Mouse (Mus musculus) right cerebral cortex, postnatal 25 days (tissue): ENCODE results near the gene Gns.

Source experiments
- DNase-seq: peaks from one replicate; pipeline ENCODE4 v3.0.0; 2022

The Gns gene

DNA sequence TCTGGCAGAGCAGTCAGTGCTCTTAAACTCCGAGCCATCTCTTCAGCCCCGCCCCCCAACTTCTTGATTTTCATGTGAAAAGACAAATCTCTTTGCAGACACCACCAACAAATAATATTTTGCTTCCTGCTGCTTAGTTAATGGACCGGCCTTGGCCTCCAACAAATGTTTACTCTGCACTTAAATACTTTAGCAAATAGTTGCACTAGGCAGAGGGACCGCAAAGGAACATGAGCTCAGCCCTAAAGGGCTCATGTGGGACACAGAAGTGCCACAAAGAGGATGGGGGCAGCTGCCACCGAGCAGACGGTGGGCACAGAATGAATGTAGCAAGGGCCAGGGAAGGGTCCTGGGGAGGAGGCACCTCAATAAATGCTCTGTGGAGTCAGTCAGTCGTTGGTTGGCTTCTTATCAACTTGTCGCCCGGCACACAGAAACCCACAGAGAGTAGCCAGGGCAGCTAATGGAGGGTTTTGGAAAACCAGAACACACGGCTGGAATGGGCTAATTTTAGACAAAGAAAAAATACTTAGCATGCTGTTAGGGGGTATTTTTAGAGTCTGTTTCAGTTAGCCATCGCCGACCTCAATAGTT, 67.2 kb downstream of the Gns start:
- DNase-seq, result no peak

DNA sequence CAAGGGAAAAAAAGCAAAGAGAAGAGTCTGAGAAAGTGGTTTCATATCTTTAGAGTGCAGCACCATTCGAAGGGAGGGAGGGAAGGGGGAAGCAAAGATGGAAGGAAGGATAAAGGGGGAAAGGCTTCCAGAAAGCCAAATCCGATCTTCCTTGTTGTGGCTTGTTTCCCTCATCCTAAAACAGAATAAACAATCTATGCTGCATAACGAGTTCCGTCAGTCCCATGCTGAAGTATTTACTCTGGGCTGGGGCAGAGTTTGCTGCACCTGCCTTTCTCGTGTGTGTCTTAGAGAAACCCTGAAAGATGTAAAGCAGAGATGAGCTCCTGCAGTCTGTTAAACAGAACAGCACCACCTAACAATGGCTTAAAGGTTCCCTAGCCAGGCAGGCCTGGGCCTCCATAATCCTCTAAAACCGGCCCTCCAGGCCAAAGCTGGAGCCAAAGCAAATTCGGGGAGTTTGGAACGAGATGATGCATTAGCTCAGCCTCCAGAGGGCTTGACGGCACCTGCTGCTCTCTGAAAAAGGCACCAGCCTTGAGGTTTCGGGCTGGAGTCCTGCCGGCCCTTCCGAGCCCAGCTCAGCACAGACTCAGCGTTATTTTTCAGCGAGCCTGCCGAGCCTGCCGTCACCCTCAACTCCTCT, 67.9 kb downstream of the Gns start:
- DNase-seq, result no peak

DNA sequence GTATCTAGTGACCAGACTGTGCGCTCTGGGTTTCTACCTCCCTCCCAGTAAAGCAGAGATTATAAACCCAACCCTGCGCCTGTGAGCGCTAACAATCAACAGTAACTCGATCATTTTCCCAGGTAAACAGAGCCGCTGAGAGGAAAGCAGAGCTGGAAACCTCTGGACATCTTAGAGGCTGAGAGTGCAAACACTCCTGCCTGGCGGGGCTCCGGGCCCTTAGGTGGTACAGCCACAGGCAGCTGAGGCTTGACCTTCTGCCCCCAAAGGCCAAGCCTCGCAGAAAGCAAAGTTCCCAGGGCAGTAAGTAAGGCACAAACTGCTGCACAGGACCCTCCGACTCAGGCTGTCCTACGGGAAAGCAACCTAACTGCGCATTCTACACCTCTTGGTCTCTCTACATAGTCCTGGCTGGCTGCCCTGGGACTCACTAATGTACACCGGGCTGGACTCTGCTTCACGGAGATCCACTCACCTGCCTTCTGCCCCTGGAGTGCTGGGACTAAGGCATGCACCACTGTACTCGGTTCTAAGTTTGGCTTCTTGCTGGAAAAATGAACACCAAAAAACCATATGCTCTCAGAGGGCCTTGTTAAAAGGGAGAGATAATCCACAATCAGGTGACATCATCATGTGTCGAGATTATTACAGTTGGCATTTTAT, 69.7 kb downstream of the Gns start:
- DNase-seq, result no peak

DNA sequence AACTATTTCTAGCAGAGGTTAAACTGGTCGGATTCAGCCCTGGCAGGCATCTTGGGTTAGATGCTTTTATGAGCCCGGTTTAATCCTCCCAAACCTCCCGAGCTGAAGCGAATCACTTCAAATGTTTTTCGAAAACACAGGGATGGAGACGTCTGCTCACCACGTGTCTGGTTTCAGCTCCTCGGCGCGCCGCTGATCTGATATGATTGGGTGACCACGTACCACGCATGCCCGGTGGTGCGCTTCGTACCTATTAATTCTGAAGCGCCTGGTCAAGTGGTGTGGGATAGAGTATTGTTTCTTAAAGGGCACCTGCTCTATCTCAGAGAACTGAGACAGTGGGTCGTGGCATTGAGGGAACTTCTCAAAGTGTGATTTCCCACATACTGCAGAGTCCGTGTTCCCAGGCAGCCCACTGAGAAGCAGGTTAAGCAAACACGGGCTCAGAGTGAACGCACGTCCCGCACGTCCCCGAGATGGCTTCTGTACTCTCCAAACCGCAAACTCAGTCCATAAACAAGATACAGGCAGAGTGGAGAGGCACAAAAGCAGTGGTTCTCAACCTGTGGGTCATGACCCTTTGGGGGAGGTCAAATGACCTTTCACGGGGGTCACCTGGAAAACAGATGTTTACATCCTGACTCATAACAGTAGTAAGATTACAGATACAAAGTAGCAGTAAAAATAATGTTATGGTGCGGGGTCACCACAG, 70.8 kb downstream of the Gns start:
- DNase-seq, result no peak

DNA sequence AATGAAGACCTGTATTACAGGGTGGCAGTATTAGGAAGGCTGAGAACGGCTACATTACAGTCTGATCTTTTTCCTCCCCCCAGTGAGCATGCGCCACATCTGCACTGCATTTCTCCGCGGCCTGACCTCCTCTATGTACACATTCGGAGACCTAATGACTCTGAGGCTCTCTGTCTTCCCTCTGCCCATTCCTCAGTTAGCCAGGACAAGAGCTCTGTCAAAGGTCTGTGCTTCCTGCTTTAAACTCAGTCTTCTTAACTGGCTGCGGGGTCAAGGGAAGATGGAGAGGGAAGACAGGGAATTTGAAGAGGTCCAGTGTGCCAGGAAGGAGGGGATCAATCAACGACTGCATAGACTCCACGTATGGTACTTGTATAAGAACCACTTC, 71.4 kb downstream of the Gns start:
- no peak for DNase-seq

DNA sequence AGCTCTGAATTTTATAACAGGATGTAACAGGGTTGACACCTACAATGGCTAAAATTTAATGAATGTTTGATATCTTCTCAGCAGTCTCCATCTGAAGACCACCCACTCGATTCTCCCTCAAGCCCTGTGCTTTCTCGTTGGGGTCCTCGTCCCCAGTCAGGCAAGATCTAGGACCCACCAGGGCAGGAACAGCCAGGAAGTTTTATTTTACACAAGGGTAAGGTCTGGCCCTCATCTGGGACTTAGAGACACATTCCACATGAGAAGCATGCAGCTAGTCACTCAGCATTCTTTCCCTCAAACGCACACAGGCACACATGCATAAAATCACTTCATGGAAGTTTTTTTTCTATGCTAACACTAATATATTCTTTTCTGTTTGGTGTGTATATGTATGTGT, 71.8 kb downstream of the Gns start:
- DNase-seq, result no peak

DNA sequence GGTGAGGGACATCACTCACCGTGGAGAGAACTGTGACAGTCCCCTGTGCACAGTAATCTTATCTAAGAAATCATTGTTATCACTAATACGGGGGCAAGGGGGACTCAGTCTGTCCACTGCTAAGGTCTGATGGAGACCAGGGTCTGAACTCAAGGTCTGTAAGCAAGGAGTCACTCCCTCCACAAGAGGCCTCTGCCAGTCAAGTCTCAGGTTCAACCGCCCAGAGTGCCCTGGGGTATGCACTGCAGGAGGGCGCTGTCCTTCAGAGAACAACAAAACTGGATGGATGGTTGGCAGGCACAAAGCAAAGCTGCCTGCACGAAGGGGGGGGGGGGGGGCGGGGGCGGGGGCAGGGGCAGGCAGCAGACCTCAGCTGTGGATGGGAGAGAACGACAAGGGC, 73.2 kb downstream of the Gns start:
- no peak for DNase-seq

DNA sequence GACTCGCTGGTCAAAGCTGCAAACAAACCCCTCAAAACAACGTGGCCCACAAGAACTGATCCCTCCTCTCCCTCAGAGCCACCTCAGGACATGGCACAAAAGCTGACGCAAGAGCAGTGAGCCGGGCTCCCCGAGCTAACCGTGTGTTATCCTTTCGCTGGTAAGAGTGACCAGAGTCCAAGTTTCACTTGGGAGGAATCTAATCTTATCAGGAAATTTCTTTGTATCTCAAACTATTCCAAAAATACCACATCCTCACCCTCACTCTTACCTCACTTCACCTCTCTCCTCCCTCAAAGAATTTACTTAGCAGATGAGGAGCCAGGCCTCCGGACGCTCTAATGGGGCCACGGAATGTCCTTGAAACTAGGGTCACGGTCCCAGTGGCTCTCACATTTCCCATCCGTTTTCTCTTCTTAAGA, 74.4 kb downstream of the Gns start:
- no peak for DNase-seq

DNA sequence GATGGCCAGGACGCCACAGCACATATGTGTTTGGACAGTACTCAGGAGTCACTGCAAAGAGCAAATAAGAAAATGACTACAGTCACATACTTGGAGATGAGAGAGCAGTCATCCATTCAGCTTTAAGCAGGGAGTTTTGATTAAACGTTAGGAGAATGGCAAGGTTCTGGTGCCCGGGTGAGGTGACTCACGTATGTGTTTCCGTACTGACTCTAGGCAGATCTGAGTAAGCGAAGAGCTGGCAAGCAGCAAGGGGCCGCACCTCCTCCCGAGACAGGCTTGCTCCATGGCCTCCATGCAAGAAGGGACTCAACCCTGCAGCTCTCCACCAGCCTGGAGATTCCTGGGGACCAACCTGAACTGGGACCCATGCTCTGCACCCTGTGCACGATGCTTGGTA, 78.9 kb downstream of the Gns start:
- no peak for DNase-seq

DNA sequence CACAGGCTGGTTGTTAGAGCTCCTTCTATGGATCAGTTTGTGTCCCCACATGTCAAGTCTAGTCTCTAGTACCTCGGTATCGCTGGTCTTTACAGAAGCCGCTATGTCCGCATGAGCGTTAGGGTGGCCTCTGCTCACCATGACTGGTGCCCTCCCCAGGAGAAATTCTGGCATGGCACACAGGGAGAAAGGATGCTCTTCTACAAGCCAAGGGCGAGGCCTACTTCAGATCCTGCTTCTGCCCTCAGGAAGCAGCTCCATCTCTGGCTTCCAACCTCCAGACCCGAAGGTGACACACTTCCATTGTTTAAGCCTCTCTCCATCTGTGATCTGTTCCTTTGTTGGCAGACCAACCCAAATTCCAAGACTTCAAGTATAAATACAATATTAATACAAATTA, 79.3 kb downstream of the Gns start:
- DNase-seq, result no peak

DNA sequence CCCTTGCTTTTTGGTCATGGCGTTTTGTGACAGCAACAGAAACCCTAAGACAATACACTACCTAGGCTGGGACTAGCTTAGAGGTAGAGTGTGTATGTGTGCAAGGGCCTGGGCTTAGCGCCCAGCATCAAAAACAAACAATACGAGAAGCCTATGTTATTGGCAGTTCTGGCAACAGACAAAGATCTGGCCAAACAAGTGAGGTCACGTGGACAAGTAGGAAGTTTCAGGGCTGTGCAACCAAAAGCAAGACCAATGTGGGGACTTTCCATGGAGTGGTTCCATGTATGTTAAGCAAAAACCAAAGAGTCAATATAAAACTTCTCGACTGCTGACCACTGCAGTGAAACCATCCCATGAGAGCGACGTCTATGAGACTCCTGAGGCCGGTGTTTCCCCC, 80.9 kb downstream of the Gns start:
- DNase-seq, result no peak
